Mouse (Mus musculus): ENCODE data around the gene Prkrip1. TPM values are rescaled to one million over a fixed set of nuclear protein-coding genes. Genes with fewer than 3 reads are reported as not detected.

Gene Prkrip1
- polyA plus RNA-seq, 1 experiment from 2014 or later, result 73.5 TPM

DNA sequence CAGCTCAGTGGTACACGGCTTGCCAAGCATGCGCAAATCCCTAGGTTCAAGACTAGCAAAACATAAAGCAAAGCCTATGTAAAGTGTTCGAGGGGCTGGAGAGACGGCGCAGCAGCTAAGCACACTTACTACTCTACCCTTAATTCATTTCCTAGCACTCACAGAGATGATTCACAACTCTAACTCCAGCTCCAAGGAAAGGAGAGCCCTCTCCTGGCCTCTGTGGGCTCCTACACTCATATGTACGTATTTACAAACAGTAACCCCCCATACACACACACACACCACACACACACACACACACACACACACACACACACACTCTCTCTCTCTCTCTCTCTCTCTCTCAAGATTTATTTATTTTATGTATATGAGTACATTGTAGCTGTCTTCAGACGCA is 15.0 kb downstream of the Prkrip1 start:
- Histone ChIP-seq H3K36me3 (ENCODE audit: control insufficient read depth, insufficient read depth, low read length) (peaks cover 26% of the 10 kb centered on the region), H3K27me3 (ENCODE audit: control insufficient read depth, insufficient read depth, low read depth, low read length) (no peaks in the 10 kb centered on the region), H3K4me1 (ENCODE audit: control insufficient read depth, insufficient read depth, low read length) (no peaks in the 10 kb centered on the region), H3K4me3 (ENCODE audit: low read depth, low read length) (no peak overlapping the region), H3K9ac (ENCODE audit: low read depth, low read length) (no peak overlapping the region), H3K27ac (ENCODE audit: low read length) (no peak overlapping the region), H3K4me2 (ENCODE audit: low read length) (no peak overlapping the region), H3K9me3 (replicated peaks; ENCODE audit: control insufficient read depth, low read length, poor library complexity, severe bottlenecking) (no peaks in the 10 kb centered on the region)
- no peak for ATAC-seq
- whole genome bisulfite sequencing, result 94% methylated on average over 7 of the region's 7 CpGs

DNA sequence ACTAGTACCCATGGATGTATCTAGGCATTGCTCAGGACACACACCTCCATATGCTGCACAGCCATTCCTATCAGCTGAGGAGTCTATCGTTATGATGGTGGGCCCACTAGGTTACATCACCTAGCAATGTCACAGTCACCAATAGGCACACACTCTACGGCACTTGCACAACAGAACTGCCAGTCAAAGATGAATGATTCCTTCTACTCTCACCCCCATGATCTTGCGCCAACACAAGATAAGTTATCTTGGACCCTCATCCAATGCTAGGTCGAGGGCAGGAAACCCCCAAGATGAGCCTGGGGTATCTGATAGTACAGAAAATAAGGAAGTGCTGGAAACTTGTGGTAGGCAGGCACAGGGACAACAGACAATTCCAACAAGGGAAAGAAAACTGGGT is 15.9 kb downstream of the Prkrip1 start:
- WGBS, result 96% methylated on average over 4 of the region's 4 CpGs
- H3K36me3 ChIP-seq (ENCODE audit: control insufficient read depth, insufficient read depth, low read length), result peaks cover 28% of the 10 kb centered on the region

DNA sequence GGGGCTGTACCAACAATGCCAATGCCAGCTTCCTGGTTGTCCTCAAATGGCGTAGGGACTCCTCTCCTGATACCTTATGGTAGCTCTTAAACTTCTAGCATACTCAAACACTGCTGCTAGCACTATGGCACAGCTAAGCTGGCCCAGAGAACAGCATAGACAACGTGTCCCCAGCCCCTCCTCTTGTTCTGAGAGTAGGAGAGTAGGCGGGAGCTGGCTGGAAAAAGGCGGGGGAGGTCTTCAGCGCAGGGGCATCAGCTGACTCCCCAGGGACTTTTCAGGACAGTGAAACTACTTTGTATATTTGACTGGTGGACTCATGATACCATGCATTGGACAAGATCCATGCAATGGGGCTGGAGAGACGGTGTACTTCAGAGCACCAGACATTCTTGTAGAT is 16.7 kb downstream of the Prkrip1 start:
- H3K9me3 ChIP-seq (replicated peaks; ENCODE audit: control insufficient read depth, low read length, poor library complexity, severe bottlenecking), result no peaks in the 10 kb centered on the region
- no peak overlapping the region for H3K4me2 ChIP-seq (ENCODE audit: low read length)
- H3K4me3 ChIP-seq (ENCODE audit: low read depth, low read length), result no peak overlapping the region
- H3K27ac ChIP-seq (ENCODE audit: low read length), result no peak overlapping the region
- H3K4me1 ChIP-seq (ENCODE audit: control insufficient read depth, insufficient read depth, low read length), result no peaks in the 10 kb centered on the region
- ATAC-seq, result no peak
- H3K36me3 ChIP-seq (ENCODE audit: control insufficient read depth, insufficient read depth, low read length), result peaks cover 28% of the 10 kb centered on the region
- WGBS, result 90% methylated on average over 6 of the region's 6 CpGs
- no peaks in the 10 kb centered on the region for H3K27me3 ChIP-seq (ENCODE audit: control insufficient read depth, insufficient read depth, low read depth, low read length)
- H3K9ac ChIP-seq (ENCODE audit: low read depth, low read length), result no peak overlapping the region

More for the DNA sequence above, 15.9 kb downstream of the Prkrip1 start:
- Histone ChIP-seq H3K4me2 (ENCODE audit: low read length) (no peak overlapping the region), H3K9ac (ENCODE audit: low read depth, low read length) (no peak overlapping the region), H3K4me3 (ENCODE audit: low read depth, low read length) (no peak overlapping the region), H3K4me1 (ENCODE audit: control insufficient read depth, insufficient read depth, low read length) (no peaks in the 10 kb centered on the region), H3K9me3 (replicated peaks; ENCODE audit: control insufficient read depth, low read length, poor library complexity, severe bottlenecking) (no peaks in the 10 kb centered on the region), H3K27ac (ENCODE audit: low read length) (no peak overlapping the region), H3K27me3 (ENCODE audit: control insufficient read depth, insufficient read depth, low read depth, low read length) (no peaks in the 10 kb centered on the region)
- ATAC-seq, result no peak

DNA sequence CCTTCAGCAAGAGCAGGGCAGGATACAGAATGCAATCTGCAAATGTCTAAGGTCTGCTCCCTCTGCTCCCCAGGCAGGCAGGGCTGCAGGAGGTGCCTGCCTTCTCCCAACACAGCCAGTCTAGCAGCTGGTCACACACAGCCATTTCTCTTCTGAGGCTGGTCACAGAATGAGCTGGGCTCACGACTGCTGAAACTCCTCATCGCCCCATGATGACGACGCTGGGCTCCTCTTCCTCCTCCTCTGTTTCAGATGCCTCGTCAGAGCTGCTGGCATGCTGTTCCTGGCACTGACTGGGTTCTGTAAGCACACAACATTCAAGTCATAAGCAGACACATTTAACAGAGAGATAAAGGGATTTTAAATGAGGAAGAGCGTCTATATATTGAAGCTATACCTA is 17.6 kb downstream of the Prkrip1 start:
- Histone ChIP-seq H3K9ac (ENCODE audit: low read depth, low read length) (no peak overlapping the region), H3K4me2 (ENCODE audit: low read length) (no peak overlapping the region), H3K27me3 (ENCODE audit: control insufficient read depth, insufficient read depth, low read depth, low read length) (no peaks in the 10 kb centered on the region), H3K36me3 (ENCODE audit: control insufficient read depth, insufficient read depth, low read length) (peaks cover 28% of the 10 kb centered on the region), H3K4me3 (ENCODE audit: low read depth, low read length) (no peak overlapping the region), H3K4me1 (ENCODE audit: control insufficient read depth, insufficient read depth, low read length) (no peaks in the 10 kb centered on the region), H3K9me3 (replicated peaks; ENCODE audit: control insufficient read depth, low read length, poor library complexity, severe bottlenecking) (no peaks in the 10 kb centered on the region), H3K27ac (ENCODE audit: low read length) (no peak overlapping the region)
- no peak for ATAC-seq
- 89% methylated on average over 6 of the region's 6 CpGs for WGBS

DNA sequence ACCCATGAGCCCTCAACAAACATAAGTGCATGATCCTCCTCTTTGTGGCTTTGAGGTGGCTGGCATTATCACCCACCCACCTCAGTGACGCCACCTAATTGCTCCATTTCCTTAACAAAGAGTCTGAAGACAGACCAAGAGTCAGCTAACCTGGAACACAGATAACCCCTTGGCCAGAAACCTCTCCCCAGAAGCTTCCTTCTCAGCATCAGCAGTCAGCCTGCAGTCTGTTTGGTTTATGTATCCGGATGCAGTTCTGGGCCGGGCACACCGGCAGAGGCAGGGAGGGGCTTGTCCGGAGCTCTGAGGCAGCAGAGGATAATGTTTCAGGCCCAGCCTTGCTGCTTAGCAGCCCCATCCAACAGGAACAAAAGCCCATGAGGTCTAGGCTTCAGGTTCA is 19.2 kb downstream of the Prkrip1 start:
- no peaks in the 10 kb centered on the region for H3K4me1 ChIP-seq (ENCODE audit: control insufficient read depth, insufficient read depth, low read length)
- no peak overlapping the region for H3K27ac ChIP-seq (ENCODE audit: low read length)
- H3K9ac ChIP-seq (ENCODE audit: low read depth, low read length), result no peak overlapping the region
- 85% methylated on average over 5 of the region's 5 CpGs for whole genome bisulfite sequencing
- no peak for ATAC-seq
- no peaks in the 10 kb centered on the region for H3K27me3 ChIP-seq (ENCODE audit: control insufficient read depth, insufficient read depth, low read depth, low read length)
- no peak overlapping the region for H3K4me2 ChIP-seq (ENCODE audit: low read length)
- no peak overlapping the region for H3K4me3 ChIP-seq (ENCODE audit: low read depth, low read length)
- H3K9me3 ChIP-seq (replicated peaks; ENCODE audit: control insufficient read depth, low read length, poor library complexity, severe bottlenecking), result no peaks in the 10 kb centered on the region
- peaks cover 28% of the 10 kb centered on the region for H3K36me3 ChIP-seq (ENCODE audit: control insufficient read depth, insufficient read depth, low read length)

DNA sequence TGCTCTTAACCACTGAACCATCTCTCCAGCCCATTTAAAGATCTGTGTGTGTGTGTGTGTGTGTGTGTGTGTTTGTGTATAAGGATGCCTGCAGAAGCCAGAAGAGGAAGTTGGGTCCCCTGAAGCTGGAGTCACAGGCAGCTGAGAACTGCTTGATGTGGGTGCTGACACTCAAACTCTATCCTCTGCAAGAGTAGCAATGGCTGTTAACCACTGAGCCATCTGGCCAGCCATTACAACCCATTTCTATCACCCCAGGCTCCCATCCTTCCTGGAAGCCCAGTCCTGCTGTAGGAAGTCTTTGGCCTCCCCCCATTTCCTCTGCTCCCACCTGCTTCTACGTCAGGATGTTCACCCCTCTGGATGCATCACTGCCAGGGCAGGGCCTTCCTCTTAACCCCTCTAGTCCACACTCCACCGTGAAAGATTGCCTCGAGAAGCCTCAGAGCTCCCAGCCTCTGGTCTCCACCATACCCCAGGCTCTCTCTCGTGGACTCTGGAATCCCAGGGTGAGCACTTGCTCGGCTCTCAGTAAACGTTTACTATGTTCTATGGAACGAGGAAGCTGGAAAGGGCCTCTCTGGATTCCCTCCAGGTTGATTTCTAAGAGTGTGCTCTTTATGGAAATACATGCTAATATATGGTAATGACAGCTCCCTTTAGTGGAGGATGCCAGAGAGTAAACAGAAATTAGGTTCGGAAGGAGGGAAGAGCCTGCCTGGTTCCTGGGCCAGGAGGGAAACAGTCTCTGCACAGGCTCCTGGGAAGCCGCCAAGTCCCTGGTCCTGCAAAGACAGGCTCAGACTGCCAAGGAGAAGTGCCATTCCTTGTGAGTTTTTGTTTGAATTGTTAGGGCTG is 24.9 kb downstream of the Prkrip1 start:
- ATAC-seq, result no peak
- Histone ChIP-seq H3K9me3 (replicated peaks; ENCODE audit: control insufficient read depth, low read length, poor library complexity, severe bottlenecking) (no peaks in the 10 kb centered on the region), H3K27me3 (ENCODE audit: control insufficient read depth, insufficient read depth, low read depth, low read length) (no peaks in the 10 kb centered on the region), H3K4me1 (ENCODE audit: control insufficient read depth, insufficient read depth, low read length) (peaks cover 21% of the 10 kb centered on the region), H3K9ac (ENCODE audit: low read depth, low read length) (peak overlapping the region; percentile 44; the same call in 1 of the 2 replicates), H3K4me3 (ENCODE audit: low read depth, low read length) (no peak overlapping the region), H3K27ac (ENCODE audit: low read length) (peak overlapping the region; percentile 70), H3K36me3 (ENCODE audit: control insufficient read depth, insufficient read depth, low read length) (peaks cover 6% of the 10 kb centered on the region), H3K4me2 (ENCODE audit: low read length) (no peak overlapping the region)
- 39% methylated on average over 9 of the region's 9 CpGs for WGBS

DNA sequence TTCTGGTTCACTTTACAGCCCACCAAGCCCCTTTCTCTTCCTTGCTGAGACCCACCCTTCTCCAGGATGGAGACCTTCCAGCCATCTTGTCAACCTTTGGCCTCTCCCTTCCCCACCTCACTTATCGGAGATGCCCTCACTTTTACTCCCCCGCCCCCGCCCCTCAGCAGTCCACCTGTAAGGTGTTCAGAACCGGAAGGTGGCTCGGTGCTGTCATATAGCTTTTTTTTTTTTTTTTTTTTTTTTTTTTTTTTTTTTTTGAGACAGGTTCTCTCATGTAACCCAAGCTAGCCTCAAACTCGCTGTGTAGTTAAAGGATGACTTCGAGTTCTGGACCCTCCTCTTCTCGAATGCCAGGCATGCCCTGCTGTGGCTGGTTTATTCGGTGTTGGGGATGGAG is 25.8 kb downstream of the Prkrip1 start:
- 79% methylated on average over 9 of the region's 9 CpGs for WGBS
- Histone ChIP-seq H3K4me3 (ENCODE audit: low read depth, low read length) (no peak overlapping the region), H3K9me3 (replicated peaks; ENCODE audit: control insufficient read depth, low read length, poor library complexity, severe bottlenecking) (no peaks in the 10 kb centered on the region), H3K4me1 (ENCODE audit: control insufficient read depth, insufficient read depth, low read length) (peaks cover 21% of the 10 kb centered on the region), H3K9ac (ENCODE audit: low read depth, low read length) (no peak overlapping the region), H3K36me3 (ENCODE audit: control insufficient read depth, insufficient read depth, low read length) (no peaks in the 10 kb centered on the region), H3K27ac (ENCODE audit: low read length) (no peak overlapping the region), H3K27me3 (ENCODE audit: control insufficient read depth, insufficient read depth, low read depth, low read length) (no peaks in the 10 kb centered on the region), H3K4me2 (ENCODE audit: low read length) (no peak overlapping the region)
- ATAC-seq, result no peak

DNA sequence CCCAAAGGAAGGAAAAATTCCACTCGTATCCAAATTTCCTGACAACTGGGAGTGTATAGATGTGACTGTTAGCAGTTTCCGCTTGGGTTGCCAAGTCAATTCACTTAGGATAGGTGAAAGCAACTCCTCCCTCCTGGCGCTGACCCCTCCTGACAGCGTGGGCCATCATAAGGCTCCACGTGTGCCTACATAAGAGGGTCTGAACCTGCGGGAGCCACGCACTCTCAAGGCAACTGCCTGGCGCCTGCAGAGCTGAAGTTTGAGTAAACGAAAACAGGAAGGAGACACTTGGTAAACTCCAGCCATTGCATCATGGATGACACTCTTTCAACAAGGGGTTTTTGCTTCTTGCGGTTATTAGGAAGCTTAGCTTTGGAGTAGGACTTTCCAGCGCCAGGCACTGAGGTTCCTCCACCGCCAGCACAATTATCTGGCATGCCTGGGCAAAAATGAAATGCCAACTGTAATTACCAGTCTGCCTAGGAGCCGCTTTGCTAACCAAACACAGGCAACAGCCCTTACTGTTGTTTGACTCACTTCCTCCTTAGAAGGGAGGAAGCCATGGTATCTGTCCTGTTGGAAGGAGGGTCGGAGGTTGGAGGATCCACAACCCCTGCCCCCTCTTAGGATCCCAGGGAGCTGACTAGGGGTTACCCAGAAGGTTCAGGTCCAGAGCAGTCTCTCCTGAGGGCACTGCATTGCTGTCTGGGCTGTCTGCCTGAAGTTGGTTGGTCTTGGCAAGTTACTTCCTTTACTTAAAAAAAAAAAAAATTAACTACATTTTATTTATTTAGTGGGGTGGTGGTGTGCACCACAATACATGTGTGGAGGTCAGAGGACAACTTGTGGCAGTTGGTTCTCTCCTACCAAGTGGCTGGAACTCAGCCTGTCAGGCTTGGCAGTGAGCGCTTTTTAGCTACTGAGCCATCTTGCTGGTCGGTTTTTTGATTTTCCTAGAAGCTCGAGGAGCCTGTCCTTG is 27.1 kb downstream of the Prkrip1 start:
- no peak for ATAC-seq

More for the DNA sequence above, 27.1 kb downstream of the Prkrip1 start:
- Histone ChIP-seq H3K4me3 (ENCODE audit: low read depth, low read length) (peak overlapping the region; percentile 58), H3K9me3 (replicated peaks; ENCODE audit: control insufficient read depth, low read length, poor library complexity, severe bottlenecking) (no peaks in the 10 kb centered on the region), H3K4me2 (ENCODE audit: low read length) (peak overlapping the region; percentile 92), H3K9ac (ENCODE audit: low read depth, low read length) (peak overlapping the region; percentile 80), H3K36me3 (ENCODE audit: control insufficient read depth, insufficient read depth, low read length) (peaks cover 3% of the 10 kb centered on the region; the same call in 1 of the 2 replicates), H3K27me3 (ENCODE audit: control insufficient read depth, insufficient read depth, low read depth, low read length) (no peaks in the 10 kb centered on the region), H3K27ac (ENCODE audit: low read length) (peak overlapping the region; percentile 77), H3K4me1 (ENCODE audit: control insufficient read depth, insufficient read depth, low read length) (peaks cover 21% of the 10 kb centered on the region)
- WGBS, result 35% methylated on average over 17 of the region's 17 CpGs
